Mouse (Mus musculus): Measurements from ENCODE around the gene Lrrc59. TPM values are rescaled to one million over a fixed set of nuclear protein-coding genes. Genes with fewer than 3 reads are reported as not detected.

Gene Lrrc59
- polyA plus RNA-seq, 1 experiment from 2014 or later: 123 TPM

DNA sequence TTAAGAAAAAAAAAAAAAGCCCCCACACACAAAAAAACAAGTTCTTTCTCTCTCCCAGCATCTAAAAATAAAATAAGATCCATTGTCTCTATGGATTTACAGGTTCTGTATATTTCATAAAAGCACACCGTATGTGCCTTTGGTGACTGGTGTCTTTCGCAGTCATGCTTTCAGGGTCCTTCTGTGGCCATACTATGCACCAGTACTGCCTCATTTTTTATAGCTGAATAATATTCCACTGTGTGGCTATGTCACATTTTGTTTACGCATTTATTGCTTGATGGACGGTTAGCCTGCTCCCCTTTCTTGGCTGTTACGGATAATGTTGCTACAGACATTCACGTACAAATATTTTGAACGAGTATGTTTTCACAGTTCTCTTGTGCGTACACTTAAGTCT lies 23.4 kb downstream of the Lrrc59 start:
- no peak overlapping the region for H3K27ac ChIP-seq (ENCODE audit: low read length)
- peaks cover 13% of the 10 kb centered on the region for H3K4me1 ChIP-seq (ENCODE audit: control insufficient read depth, insufficient read depth, low read length)
- H3K4me2 ChIP-seq (ENCODE audit: low read depth, low read length): peak overlapping the region; percentile 78
- WGBS: 43% methylated on average over 8 of the region's 8 CpGs
- peak overlapping the region; percentile 74 for H3K4me3 ChIP-seq (ENCODE audit: low read length)
- H3K9ac ChIP-seq (ENCODE audit: low read length): no peak overlapping the region; the same call in 1 of the 2 replicates
- H3K36me3 ChIP-seq (ENCODE audit: control insufficient read depth, insufficient read depth): peaks cover 7% of the 10 kb centered on the region; the same call in 1 of the 2 replicates
- no peaks in the 10 kb centered on the region for H3K27me3 ChIP-seq (ENCODE audit: control insufficient read depth, insufficient read depth, low read length)
- no peak for ATAC-seq (replicated peaks; ENCODE audit: extremely low read depth, insufficient read depth, low FRiP score)
- no peaks in the 10 kb centered on the region for H3K9me3 ChIP-seq (replicated peaks; ENCODE audit: control insufficient read depth, low read length)

DNA sequence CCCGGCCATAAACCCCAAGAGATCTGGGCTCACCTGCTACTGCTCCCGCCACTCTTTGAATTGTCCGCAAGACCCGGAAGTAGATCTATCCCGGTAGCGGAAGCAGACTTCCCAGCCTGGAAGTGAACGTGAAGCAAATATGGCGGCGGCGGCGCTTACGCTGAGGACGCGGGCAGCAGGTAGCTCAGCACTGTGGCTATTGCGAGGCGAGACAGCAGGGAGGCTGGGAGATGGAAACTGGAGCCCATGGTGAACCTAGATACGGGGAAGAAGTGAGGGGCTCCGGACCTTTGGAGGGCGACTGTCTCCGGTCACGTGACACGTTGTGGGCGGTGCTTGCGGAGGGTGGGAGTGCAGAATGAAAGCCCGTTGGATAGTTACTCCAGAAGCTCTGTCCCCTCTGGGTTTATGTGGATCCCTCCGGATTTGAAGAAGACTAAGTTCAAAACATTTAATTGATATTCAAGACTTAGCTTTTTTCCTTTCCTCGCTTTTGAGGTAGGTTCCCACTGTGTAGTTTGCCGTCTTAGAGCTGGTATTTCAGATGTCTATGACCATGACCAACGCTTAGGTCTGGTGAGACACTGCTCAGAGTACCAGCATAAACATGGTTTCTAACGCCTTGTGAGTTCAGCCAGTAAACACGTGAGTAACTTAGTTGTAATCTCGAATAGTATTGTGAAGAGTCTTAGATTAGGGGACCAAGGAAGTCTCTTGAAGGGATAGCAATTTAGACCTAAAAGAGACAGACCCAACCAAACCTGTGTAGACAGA lies 24.3 kb downstream of the Lrrc59 start, which contains the start of the genes Mrpl27 and Eme1:
Mrpl27 (plus strand) TSS at position 105 of the 774 bp plus-strand sequence.
Eme1 (minus strand) TSS at position 302 of the 774 bp plus-strand sequence.
- Histone ChIP-seq H3K4me1 (ENCODE audit: control insufficient read depth, insufficient read depth, low read length) (peaks cover 13% of the 10 kb centered on the region), H3K9me3 (replicated peaks; ENCODE audit: control insufficient read depth, low read length) (no peaks in the 10 kb centered on the region), H3K4me3 (ENCODE audit: low read length) (peak within 1 kb of the TSS; percentile 74), H3K27ac (ENCODE audit: low read length) (peak within 1 kb of the TSS; percentile 90), H3K36me3 (ENCODE audit: control insufficient read depth, insufficient read depth) (peaks cover 11% of the 10 kb centered on the region; the same call in 1 of the 2 replicates), H3K9ac (ENCODE audit: low read length) (peak within 1 kb of the TSS; percentile 72), H3K27me3 (ENCODE audit: control insufficient read depth, insufficient read depth, low read length) (no peaks in the 10 kb centered on the region), H3K4me2 (ENCODE audit: low read depth, low read length) (peak within 1 kb of the TSS; percentile 78)
- WGBS: 1% methylated on average over 32 of the region's 32 CpGs
- ATAC-seq (replicated peaks; ENCODE audit: extremely low read depth, insufficient read depth, low FRiP score): peak; percentile 87

DNA sequence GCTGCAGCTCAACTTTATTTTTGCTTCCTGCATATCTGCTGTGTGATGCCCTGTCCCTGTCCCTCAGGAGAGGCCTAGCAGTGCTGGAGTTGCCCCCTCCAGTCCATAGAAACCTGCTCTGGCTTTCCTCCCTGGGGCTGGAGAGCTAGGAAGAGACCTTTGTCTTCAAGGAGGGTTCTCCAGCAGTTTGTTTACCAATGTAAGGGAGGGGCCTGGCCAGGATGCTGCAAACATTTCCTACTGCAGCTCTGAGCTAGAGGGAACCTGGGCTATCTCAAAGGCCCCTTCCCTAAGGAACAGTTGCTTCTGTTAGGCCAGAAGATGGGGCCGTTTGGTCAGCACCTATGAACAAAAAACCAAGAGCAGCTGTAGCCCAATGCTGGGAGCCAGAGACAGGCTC lies 31.8 kb downstream of the Lrrc59 start:
- Histone ChIP-seq H3K36me3 (ENCODE audit: control insufficient read depth, insufficient read depth) (peaks cover 39% of the 10 kb centered on the region), H3K4me1 (ENCODE audit: control insufficient read depth, insufficient read depth, low read length) (no peaks in the 10 kb centered on the region), H3K4me3 (ENCODE audit: low read length) (no peak overlapping the region), H3K9me3 (replicated peaks; ENCODE audit: control insufficient read depth, low read length) (no peaks in the 10 kb centered on the region), H3K4me2 (ENCODE audit: low read depth, low read length) (no peak overlapping the region), H3K27ac (ENCODE audit: low read length) (no peak overlapping the region), H3K27me3 (ENCODE audit: control insufficient read depth, insufficient read depth, low read length) (no peaks in the 10 kb centered on the region), H3K9ac (ENCODE audit: low read length) (no peak overlapping the region)
- WGBS: 60% methylated on average over 1 of the region's 1 CpGs
- no peak for ATAC-seq (replicated peaks; ENCODE audit: extremely low read depth, insufficient read depth, low FRiP score)

DNA sequence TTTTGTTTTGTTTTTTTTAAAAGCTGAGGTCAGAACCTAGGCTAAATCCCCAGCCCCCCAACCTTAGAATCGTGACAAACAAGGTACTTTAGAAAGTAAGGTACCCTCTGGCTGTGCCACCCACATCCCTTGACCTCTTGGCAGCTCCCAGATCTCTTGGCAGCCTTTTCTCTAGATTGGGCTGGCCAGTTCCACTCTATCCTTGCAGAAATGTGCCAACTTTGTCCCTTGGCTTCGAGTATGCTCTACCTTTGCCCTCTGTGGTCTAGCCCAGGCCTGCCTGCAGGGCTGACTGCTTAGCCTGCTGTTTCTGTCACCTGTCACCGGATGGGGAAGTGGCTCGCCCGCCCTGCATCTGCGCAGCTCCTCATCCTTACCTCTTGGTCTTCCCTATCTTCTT lies 35.7 kb downstream of the Lrrc59 start:
- Histone ChIP-seq H3K27ac (ENCODE audit: low read length) (no peak overlapping the region), H3K4me3 (ENCODE audit: low read length) (no peak overlapping the region), H3K4me1 (ENCODE audit: control insufficient read depth, insufficient read depth, low read length) (no peaks in the 10 kb centered on the region), H3K36me3 (ENCODE audit: control insufficient read depth, insufficient read depth) (peaks cover 57% of the 10 kb centered on the region), H3K4me2 (ENCODE audit: low read depth, low read length) (no peak overlapping the region), H3K9ac (ENCODE audit: low read length) (no peak overlapping the region), H3K9me3 (replicated peaks; ENCODE audit: control insufficient read depth, low read length) (no peaks in the 10 kb centered on the region), H3K27me3 (ENCODE audit: control insufficient read depth, insufficient read depth, low read length) (no peaks in the 10 kb centered on the region)
- 92% methylated on average over 6 of the region's 6 CpGs for WGBS
- no peak for ATAC-seq (replicated peaks; ENCODE audit: extremely low read depth, insufficient read depth, low FRiP score)

DNA sequence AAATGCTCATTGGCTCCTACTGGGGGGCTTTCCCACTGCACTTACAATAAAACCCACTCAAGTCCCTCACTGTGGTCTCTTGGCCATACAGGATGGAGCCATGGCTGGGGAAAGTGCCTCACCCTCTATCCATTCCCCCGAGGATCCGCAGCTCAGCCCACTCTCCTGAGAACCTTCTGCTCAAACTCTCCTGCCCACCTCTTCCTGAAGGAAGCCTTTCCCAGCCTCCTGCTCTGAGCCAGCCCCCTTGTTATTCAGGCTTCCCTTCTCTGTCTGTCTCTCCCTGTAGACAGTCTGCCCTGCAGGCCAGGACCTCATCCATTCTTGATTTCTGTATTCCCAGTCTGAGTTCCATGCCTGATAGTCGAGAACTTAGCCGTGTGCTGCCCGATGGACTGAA lies 45.4 kb downstream of the Lrrc59 start:
- no peak overlapping the region for H3K9ac ChIP-seq (ENCODE audit: low read length)
- H3K4me3 ChIP-seq (ENCODE audit: low read length): no peak overlapping the region
- no peak overlapping the region for H3K27ac ChIP-seq (ENCODE audit: low read length)
- peaks cover 6% of the 10 kb centered on the region for H3K36me3 ChIP-seq (ENCODE audit: control insufficient read depth, insufficient read depth)
- H3K9me3 ChIP-seq (replicated peaks; ENCODE audit: control insufficient read depth, low read length): no peaks in the 10 kb centered on the region
- WGBS: 78% methylated on average over 5 of the region's 5 CpGs
- no peak overlapping the region for H3K4me2 ChIP-seq (ENCODE audit: low read depth, low read length)
- ATAC-seq (replicated peaks; ENCODE audit: extremely low read depth, insufficient read depth, low FRiP score): no peak
- H3K27me3 ChIP-seq (ENCODE audit: control insufficient read depth, insufficient read depth, low read length): no peaks in the 10 kb centered on the region
- peaks cover 17% of the 10 kb centered on the region for H3K4me1 ChIP-seq (ENCODE audit: control insufficient read depth, insufficient read depth, low read length)

DNA sequence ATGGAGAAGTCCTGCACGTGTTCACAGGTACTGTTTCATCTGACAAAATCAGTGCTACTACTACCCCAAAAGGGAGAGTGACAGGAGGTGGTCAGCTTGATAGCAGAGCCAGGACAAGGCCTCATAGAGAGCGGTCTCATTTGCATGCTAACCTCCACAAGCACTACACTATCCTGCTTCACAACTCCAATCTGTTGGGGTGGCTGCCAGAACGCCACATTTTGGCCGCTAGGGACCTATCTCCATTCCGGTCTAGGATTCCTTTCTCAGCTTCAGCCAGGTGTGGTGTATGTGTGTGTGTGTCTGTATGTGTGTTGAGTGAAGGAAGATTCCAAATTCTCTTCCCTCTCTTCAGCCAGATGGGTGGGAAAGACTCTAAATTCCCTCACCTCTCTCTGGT lies 45.9 kb downstream of the Lrrc59 start:
- no peak for ATAC-seq (replicated peaks; ENCODE audit: extremely low read depth, insufficient read depth, low FRiP score)
- 67% methylated on average over 5 of the region's 5 CpGs for WGBS
- H3K27ac ChIP-seq (ENCODE audit: low read length): no peak overlapping the region
- H3K36me3 ChIP-seq (ENCODE audit: control insufficient read depth, insufficient read depth): peaks cover 3% of the 10 kb centered on the region
- H3K4me3 ChIP-seq (ENCODE audit: low read length): no peak overlapping the region
- no peaks in the 10 kb centered on the region for H3K9me3 ChIP-seq (replicated peaks; ENCODE audit: control insufficient read depth, low read length)
- no peaks in the 10 kb centered on the region for H3K27me3 ChIP-seq (ENCODE audit: control insufficient read depth, insufficient read depth, low read length)
- H3K4me1 ChIP-seq (ENCODE audit: control insufficient read depth, insufficient read depth, low read length): peaks cover 17% of the 10 kb centered on the region
- H3K4me2 ChIP-seq (ENCODE audit: low read depth, low read length): no peak overlapping the region
- H3K9ac ChIP-seq (ENCODE audit: low read length): no peak overlapping the region

DNA sequence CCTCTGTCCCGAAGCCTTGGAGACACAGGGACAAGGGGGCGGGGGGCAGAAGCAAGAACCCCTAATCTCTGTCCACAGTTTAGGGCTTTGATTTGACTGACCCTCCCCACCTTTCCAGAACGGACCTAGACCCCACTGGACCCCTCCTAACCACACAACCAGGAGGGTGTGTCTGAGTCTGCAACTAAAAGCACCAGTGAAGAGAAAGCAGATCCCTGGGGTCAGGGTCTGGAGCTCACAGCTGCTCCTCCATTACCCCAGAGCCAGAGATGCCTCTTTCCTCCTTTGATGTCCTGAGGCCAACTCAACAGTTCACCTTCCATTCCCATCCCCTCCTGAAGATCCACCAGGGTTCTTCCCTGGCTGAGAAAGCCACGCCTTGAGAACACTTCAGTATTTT lies 46.7 kb downstream of the Lrrc59 start:
- ATAC-seq (replicated peaks; ENCODE audit: extremely low read depth, insufficient read depth, low FRiP score): no peak; the same call in 1 of the 2 replicates
- H3K4me3 ChIP-seq (ENCODE audit: low read length): peak overlapping the region; percentile 85
- peaks cover 3% of the 10 kb centered on the region; the same call in 1 of the 2 replicates for H3K36me3 ChIP-seq (ENCODE audit: control insufficient read depth, insufficient read depth)
- H3K4me1 ChIP-seq (ENCODE audit: control insufficient read depth, insufficient read depth, low read length): peaks cover 17% of the 10 kb centered on the region
- H3K27me3 ChIP-seq (ENCODE audit: control insufficient read depth, insufficient read depth, low read length): no peaks in the 10 kb centered on the region
- peak overlapping the region; percentile 75 for H3K27ac ChIP-seq (ENCODE audit: low read length)
- peak overlapping the region; percentile 82 for H3K4me2 ChIP-seq (ENCODE audit: low read depth, low read length)
- H3K9me3 ChIP-seq (replicated peaks; ENCODE audit: control insufficient read depth, low read length): 0 out of 2 replicates have a peak, but pooled peaks cover 2% of the 10 kb centered on the region
- H3K9ac ChIP-seq (ENCODE audit: low read length): peak overlapping the region; percentile 91
- 40% methylated on average over 4 of the region's 4 CpGs for WGBS

DNA sequence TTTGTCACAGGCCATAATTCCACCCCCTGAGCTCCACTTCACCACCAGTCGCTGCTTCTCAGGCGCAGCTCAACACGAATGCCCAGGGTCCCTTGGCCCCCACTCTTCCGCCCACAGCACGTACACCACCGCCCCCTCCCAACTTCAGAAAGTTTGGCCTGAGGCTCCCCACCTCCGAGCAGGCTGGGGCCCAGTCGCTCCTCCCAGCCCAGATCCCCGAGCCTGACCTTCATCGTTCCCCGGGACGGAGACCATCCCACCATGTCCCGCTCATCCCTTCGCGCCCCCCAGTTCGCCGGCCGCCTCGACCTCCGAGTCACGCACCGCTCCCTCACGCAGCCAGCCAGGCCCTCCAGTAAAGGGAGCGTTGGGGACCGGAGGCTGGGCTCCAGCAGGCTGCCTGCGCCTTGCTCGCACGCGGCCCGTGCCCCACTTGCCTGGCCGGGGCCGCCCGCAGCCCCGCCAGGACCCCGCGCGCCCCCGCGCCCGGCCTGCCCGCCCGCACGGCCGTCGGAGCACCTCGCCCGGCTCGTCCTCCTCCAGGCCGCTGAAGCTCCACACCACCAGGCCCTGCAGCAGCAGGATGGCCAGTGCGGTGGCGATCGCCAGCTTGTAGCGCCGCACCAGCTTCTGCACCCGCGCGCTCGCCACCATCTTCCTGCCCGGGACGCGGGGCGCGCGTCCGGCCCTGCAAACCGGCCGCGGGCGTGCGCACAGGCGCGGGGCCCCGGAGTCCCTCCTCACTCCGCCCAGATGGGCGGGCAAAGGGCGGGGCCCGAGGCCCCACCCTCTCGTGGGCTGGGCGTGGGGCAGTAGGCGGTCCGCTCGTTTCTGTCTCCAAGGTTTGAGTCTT lies 47.4 kb downstream of the Lrrc59 start, which contains the start of gene Xylt2:
Xylt2 (minus strand) TSS at position 762 of the 853 bp plus-strand sequence.
- H3K27ac ChIP-seq (ENCODE audit: low read length): peak within 1 kb of the TSS; percentile 75
- no peaks in the 10 kb centered on the region for H3K27me3 ChIP-seq (ENCODE audit: control insufficient read depth, insufficient read depth, low read length)
- WGBS: under 1% methylated on average over 80 of the region's 82 CpGs
- H3K4me1 ChIP-seq (ENCODE audit: control insufficient read depth, insufficient read depth, low read length): peaks cover 17% of the 10 kb centered on the region
- H3K4me3 ChIP-seq (ENCODE audit: low read length): peak within 1 kb of the TSS; percentile 85
- H3K9me3 ChIP-seq (replicated peaks; ENCODE audit: control insufficient read depth, low read length): 0 out of 2 replicates have a peak, but pooled peaks cover 2% of the 10 kb centered on the region
- peak; percentile 97 for ATAC-seq (replicated peaks; ENCODE audit: extremely low read depth, insufficient read depth, low FRiP score)
- peaks cover 3% of the 10 kb centered on the region; the same call in 1 of the 2 replicates for H3K36me3 ChIP-seq (ENCODE audit: control insufficient read depth, insufficient read depth)
- H3K9ac ChIP-seq (ENCODE audit: low read length): peak within 1 kb of the TSS; percentile 91
- H3K4me2 ChIP-seq (ENCODE audit: low read depth, low read length): peak within 1 kb of the TSS; percentile 82

Measured in heart, embryonic 16.5 days (tissue).